In the genomic region with DNA sequence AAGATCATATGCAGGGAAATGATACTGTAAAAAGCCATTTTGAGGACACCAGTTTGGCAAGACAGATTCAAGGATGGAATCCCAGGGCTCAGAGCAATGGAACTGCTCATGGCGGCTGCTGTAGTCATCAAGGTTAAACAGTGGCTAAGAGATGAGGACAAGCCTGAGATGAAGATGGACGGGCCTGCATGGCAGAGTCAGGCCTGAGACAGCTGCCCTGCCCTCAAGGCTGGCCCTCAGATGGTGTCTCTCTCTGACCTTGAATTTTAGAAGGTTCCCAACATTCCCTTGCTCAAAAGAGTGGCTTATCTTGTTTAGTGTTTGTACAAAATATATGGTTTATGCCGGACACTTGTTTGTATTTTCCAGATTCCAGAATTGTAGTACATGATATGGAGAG, we compare ENCODE assay signal across 19 mouse cellular contexts.
"Had no signal": no experiment of that assay in that cellular context is flagged by ENCODE, and none has a peak within 500 bp of the region (broad histone marks: within the 10 kb centered on the region; RNA-seq: fewer than 3 reads in every experiment).

No protein-coding gene starts in this region.

- DNase-seq: kidney, adult 2 months; kidney, postnatal 25 days; layer of hippocampus, postnatal 36 days; liver, embryonic 13.5 days; lung, adult 2 months; lung, postnatal 14 days; retina, postnatal 1 day; right cerebral cortex, postnatal 25 days; spleen, adult 18-20 months; thymus, postnatal 25 days had no signal

- H3K4me1 ChIP-seq: midbrain, embryonic 12.5 days; stomach, embryonic 15.5 days had no signal

- H3K27ac ChIP-seq: kidney, postnatal 0 days; left cerebral cortex, adult 2 months; liver, embryonic 13.5 days; macrophage; midbrain, embryonic 12.5 days; neural tube, embryonic 13.5 days; stomach, embryonic 15.5 days had no signal

- H3K27me3 ChIP-seq: liver, embryonic 13.5 days; midbrain, embryonic 12.5 days; neural tube, embryonic 13.5 days; stomach, embryonic 15.5 days had no signal

- ATAC-seq: intestine, postnatal 0 days; midbrain, embryonic 16.5 days had no signal

- H3K4me3 ChIP-seq: left cerebral cortex, adult 2 months; liver, embryonic 13.5 days; midbrain, embryonic 12.5 days; myocyte; neural tube, embryonic 13.5 days; stomach, embryonic 15.5 days had no signal

- H3K9ac ChIP-seq: liver, embryonic 13.5 days; midbrain, embryonic 12.5 days; neural tube, embryonic 13.5 days; stomach, embryonic 15.5 days had no signal

- H3K9me3 ChIP-seq: liver, embryonic 13.5 days; midbrain, embryonic 12.5 days; stomach, embryonic 15.5 days had no signal

- H3K4me2 ChIP-seq: liver, embryonic 13.5 days; midbrain, embryonic 12.5 days; neural tube, embryonic 13.5 days; stomach, embryonic 15.5 days had no signal

- H3K36me3 ChIP-seq: liver, embryonic 13.5 days; stomach, embryonic 15.5 days had no signal
